Mouse (Mus musculus): ENCODE measurements around the gene Susd5.

Susd5 gene

GRCm38 (mm10) chr9:114057090-114057796 is at the start of gene Susd5:
Susd5 (plus strand) TSS chr9:114057140.
- peak in 1 of 2 experiments; percentile 19 for DNase-seq

GRCm38 (mm10) chr9:114007850-114008350 is 49.0 kb upstream of the Susd5 start:
- DNase-seq = no peak

GRCm38 (mm10) chr9:114009526-114009925 is 47.4 kb upstream of the Susd5 start:
- no peak for DNase-seq

GRCm38 (mm10) chr9:114011203-114011602 is 45.7 kb upstream of the Susd5 start:
- DNase-seq = no peak

GRCm38 (mm10) chr9:114014034-114014433 is 42.9 kb upstream of the Susd5 start:
- DNase-seq = no peak

- DNase-seq = peak in 1 of 2 experiments; percentile 29
Measured at GRCm38 (mm10) chr9:114015724-114016123, 41.2 kb upstream of the Susd5 start.

- DNase-seq = no peak
Measured at GRCm38 (mm10) chr9:114016402-114016801, 40.5 kb upstream of the Susd5 start.

- DNase-seq = no peak
Measured at GRCm38 (mm10) chr9:114019012-114019762, 37.8 kb upstream of the Susd5 start.

GRCm38 (mm10) chr9:114022141-114022540 is 34.8 kb upstream of the Susd5 start:
- no peak for DNase-seq

GRCm38 (mm10) chr9:114025182-114025581 is 31.8 kb upstream of the Susd5 start:
- DNase-seq = no peak

- DNase-seq = peak in 1 of 2 experiments; percentile 20
Measured at GRCm38 (mm10) chr9:114025846-114026245, 31.1 kb upstream of the Susd5 start.

- peak; percentile 92 to 93 for DNase-seq
Measured at GRCm38 (mm10) chr9:114026261-114026934, 30.5 kb upstream of the Susd5 start.

GRCm38 (mm10) chr9:114040945-114041344 is 16.0 kb upstream of the Susd5 start:
- no peak for DNase-seq

GRCm38 (mm10) chr9:114042490-114042889 is 14.4 kb upstream of the Susd5 start:
- no peak for DNase-seq

- DNase-seq = no peak
Measured at GRCm38 (mm10) chr9:114044446-114044845, 12.5 kb upstream of the Susd5 start.

- DNase-seq = no peak
Measured at GRCm38 (mm10) chr9:114046028-114046427, 10.9 kb upstream of the Susd5 start, which contains the start of gene Fbxl2. Fbxl2 (minus strand) TSS chr9:114046191.

GRCm38 (mm10) chr9:114046676-114047075 is 10.3 kb upstream of the Susd5 start:
- no peak for DNase-seq

- no peak for DNase-seq
Measured at GRCm38 (mm10) chr9:114050106-114050505, 6.8 kb upstream of the Susd5 start.

- no peak for DNase-seq
Measured at GRCm38 (mm10) chr9:114050778-114051177, 6.2 kb upstream of the Susd5 start.

GRCm38 (mm10) chr9:114052031-114052430 is 4.9 kb upstream of the Susd5 start:
- no peak for DNase-seq

- DNase-seq = no peak
Measured at GRCm38 (mm10) chr9:114052866-114053265, 4.1 kb upstream of the Susd5 start.

GRCm38 (mm10) chr9:114068494-114069053 is 11.6 kb downstream of the Susd5 start:
- DNase-seq = no peak

- DNase-seq = no peak
Measured at GRCm38 (mm10) chr9:114069372-114069771, 12.4 kb downstream of the Susd5 start.
